Mouse (Mus musculus) ovary, adult 2 months (tissue): ENCODE results near the gene Gcfc2. TPM values are rescaled to one million over a fixed set of nuclear protein-coding genes. Genes with fewer than 3 reads are reported as not detected.

ENCODE experiments used
- polyA plus RNA-seq: library from polyadenylated mRNA; depleted of rRNA; stranded (reverse); fragments of >200 nt; gene quantifications from 2 replicates; pipeline ENCODE4 v1.2.3, GENCODE M21; 2012; rRNA removed

The Gcfc2 gene
- polyA plus RNA-seq: 4.0 and 4.2 TPM in 2 replicates

DNA sequence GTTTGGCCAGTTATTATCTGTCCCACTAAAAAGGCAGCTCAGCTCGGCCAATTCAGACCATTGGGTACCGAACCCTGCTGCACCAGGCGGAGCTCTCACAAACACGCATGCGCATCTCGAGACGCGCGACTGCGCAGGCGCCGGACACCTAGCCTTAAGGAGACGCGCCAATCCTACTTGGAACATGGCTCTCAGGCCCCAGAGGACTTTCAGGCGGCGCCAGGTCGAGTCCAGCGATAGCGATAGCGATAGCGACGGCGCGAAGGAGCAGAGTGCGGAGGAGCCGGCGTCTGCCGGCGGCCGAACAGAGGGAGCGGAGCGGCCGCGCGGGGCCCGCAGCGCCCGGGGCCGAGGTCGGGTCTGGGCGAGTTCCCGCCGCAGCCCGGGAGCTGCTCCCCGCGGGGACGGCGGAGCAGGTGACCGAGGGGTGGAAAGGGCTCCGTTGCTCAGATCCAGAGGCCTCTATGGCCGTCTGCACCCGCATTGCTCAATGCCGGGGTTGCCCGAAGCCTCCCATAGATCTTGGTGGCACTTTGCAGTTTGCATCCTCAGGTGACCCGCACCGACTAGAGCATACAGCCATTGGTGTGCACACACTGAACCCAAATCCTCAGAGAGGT is at the start of gene Gcfc2:
TSS of gene Gcfc2 (plus strand) at position 147 of the 620 bp plus-strand sequence.

DNA sequence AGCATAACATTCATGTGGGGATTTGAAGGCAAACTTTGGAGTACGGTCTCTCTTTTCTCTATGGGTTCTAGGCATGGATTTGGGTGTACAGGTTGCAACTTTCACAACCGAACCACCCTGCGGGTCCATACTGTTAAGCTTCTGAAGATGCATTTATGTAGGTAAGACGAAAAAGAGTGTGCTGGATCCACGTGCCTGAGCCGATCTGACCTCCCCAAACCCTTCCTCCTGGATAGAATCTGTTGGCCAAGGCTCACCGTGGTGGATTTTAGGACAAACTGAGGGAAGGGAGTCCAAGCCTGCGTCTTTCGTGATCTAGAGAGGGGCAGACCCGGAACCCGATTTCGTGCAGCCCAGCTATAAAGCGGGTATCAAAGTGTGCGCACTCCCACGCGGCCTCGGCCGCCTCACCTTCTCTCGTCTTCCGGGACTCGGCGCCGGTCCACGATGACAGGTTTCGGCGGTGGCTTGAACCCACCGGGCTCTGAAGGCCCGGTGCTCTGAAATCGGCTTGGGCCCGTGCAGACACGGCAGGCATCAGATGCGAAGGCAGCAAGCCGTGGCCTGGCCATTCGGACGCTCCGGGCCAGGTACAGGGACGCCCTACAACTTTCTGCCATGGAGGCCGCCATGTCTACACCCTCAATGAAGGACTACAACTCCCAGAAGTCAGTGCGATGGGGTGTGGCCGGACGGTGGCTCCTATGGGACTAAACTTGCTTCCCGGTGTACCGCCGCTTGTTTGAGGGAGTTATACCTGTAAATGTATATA is 42.0 kb downstream of the Gcfc2 start, which contains the start of gene Mrpl19:
TSS of gene Mrpl19 (minus strand) at position 663 of the 772 bp plus-strand sequence.

Other genes starting within 250 kb of the Gcfc2 start
- 3.4 and 4.3 TPM in 2 replicates for gene Mrpl19, start 42.3 kb downstream of the Gcfc2 start, polyA plus RNA-seq
- 7.0 and 8.3 TPM in 2 replicates for gene Eva1a, start 117.4 kb downstream of the Gcfc2 start, polyA plus RNA-seq